Mouse (Mus musculus): Measurements from ENCODE around the gene Sart3.
A peak's percentile ranks its signal among the peaks of the same experiment; 100 is the strongest.

Sart3 gene

GRCm38 (mm10) chr5:113765641-113766526 lies 6.4 kb downstream of the Sart3 start:
- no peak for DNase-seq (ENCODE audit: low spot score in 2 of 2)

DNA sequence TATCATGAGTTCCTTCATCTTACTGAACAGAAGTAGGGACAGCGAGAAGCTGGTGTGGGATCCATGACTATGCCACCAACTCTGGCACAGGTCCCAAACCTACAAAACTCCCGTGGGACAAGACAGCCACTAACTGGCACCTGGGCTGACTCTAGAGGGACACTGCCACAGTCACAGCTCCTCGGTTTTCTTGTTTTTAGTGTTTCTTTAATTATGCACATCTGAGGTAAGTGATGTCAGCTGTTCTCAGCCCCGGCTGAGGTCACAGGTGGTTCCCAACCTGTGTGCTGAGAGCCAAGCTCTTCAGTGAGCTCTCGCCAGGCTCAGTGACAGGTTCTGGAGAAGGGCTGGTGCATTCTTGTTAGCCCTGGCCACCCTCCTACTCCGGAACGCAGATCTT lies 7.9 kb downstream of the Sart3 start:
- no peak for DNase-seq (ENCODE audit: low spot score in 2 of 2)

DNA sequence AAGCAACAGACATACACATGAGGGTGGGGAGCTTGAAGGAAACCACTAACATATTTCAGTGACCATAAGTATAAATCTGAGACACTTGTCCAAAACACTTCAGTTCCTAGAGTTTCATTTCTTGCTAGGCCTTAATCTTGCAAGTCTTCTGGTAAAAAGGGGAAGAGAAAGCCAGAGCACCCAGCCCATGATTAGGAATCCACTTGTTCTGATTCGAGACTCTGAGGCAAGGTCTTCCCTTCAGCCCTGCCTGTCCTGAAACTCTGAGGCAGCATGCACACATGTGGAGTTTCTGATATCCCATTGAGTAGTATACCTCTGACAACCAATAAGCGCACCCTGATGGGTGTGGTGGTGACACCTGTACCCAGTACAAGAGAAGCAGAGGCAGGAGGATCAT lies 10.7 kb downstream of the Sart3 start:
- no peak for DNase-seq (ENCODE audit: low spot score in 2 of 2)

GRCm38 (mm10) chr5:113755347-113756030 lies 16.8 kb downstream of the Sart3 start:
- no peak for DNase-seq (ENCODE audit: low spot score in 2 of 2)

DNA sequence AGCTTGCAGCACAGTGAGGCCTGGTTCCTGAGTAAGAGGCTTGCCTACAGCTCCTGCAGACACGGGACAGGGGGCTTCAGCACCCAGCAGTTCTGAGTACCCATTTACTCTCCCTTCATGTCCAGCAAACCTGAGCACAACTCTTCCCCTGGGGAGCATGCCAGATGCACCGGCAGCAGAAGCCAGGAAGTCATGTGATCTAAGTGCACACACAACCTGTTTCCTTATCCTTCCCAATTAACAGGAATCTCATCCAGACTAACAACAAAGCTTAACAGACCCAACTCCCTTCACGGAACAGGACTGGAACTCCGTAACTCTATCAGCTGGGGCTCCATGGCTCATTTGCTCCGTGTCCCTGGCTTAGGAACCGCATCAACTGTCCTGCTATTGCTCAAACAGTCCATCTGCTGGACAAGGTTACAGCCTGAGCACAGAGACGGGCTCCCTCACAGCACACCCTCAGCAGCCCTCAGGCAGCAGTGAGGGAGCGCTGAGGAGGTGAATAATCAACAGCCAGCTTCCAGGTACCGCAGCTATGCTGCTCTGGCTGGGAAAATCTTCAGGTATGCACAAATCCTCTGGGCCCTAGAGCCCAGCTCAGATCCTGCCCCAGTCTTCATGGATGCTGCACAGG lies 20.7 kb downstream of the Sart3 start:
- DNase-seq (ENCODE audit: low spot score in 2 of 2) = no peak

GRCm38 (mm10) chr5:113748556-113749331 lies 23.6 kb downstream of the Sart3 start:
- no peak for DNase-seq (ENCODE audit: low spot score in 2 of 2)

DNA sequence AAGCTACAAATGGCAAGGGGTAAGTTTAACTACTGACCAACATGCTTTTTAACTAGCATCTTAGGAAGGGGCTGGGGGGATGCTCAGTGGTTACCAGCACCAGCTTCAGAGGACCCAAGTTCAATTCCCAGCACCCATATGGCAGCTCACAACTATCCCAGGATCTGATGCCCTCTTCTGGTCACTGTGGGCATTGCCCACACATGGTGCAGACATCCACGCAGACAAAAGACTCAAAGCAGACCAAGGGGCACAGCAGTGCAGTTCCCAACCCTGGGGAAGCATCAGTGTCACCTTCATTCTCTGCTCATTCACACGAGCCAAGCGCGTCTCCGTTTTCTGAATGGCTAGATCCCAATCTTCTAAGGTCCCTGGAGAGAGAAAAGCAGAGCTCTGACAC lies 24.7 kb downstream of the Sart3 start:
- no peak for DNase-seq (ENCODE audit: low spot score in 2 of 2)

DNA sequence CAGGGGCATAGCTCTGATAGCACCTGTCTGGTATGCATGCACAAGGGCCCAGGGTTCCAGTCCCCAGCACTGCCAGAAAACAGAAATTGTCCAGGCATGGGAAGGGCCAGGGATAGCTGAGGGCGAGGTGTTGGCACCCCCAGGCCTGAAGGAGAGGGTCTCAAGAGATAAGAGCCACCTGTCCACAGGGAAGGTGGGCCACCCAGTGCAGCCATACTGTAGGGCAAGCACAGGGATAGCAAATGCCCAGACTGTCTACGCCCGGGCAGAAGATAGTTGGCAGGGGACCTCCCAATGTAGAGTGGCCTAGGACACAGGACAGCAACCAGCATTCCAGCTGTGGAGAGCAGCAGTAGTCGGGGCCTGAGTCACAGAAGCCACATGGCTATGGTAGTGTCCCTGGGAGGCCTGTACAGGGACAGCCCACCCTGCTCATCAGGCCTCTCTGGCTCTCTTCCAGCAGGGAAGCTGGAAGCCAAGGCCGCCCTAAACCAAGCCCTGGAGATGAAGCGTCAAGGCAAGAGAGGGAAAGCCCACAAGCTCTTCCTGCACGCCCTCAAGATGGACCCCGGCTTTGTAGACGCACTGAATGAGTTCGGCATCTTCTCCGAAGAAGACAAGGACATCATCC lies 34.6 kb downstream of the Sart3 start:
- no peak for DNase-seq (ENCODE audit: low spot score in 2 of 2)

DNA sequence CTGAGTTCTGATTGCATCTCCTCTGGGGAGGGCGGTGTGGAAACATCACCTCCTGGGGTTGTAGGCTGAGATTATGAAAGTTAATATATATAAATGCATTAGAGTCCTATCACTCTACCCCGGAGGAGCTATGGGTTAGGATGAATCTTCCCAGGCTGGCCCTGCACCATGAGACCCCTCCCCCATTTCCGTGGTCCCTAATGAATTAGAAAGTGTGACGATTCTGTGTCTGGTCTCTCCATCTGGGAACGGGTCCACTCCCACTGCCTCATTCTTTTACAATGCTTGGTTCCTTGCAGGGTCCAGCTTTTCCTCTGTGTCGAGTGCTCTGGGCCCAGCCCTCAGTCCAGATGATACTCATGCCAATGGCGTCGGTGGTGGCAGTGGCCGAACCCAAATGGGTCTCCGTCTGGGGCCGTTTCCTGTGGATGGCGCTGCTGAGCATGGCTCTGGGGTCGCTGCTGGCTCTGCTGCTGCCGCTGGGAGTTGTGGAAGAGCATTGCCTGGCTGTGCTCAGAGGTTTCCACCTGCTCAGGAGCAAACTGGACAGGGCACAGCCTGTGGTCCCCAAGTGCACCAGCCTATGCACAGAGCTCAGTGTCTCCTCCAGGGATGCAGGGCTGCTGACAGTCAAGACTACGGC lies 35.7 kb downstream of the Sart3 start:
- no peak for DNase-seq (ENCODE audit: low spot score in 2 of 2)

- DNase-seq (ENCODE audit: low spot score in 2 of 2) = no peak
These were observed 36.2 kb downstream of the Sart3 start for GRCm38 (mm10) chr5:113736113-113736502.

GRCm38 (mm10) chr5:113735345-113736112 lies 36.8 kb downstream of the Sart3 start, which contains the start of gene Ficd:
Ficd (plus strand) TSS chr5:113735803.
- peak; percentile 75 to 91 for DNase-seq (ENCODE audit: low spot score in 2 of 2)

DNA sequence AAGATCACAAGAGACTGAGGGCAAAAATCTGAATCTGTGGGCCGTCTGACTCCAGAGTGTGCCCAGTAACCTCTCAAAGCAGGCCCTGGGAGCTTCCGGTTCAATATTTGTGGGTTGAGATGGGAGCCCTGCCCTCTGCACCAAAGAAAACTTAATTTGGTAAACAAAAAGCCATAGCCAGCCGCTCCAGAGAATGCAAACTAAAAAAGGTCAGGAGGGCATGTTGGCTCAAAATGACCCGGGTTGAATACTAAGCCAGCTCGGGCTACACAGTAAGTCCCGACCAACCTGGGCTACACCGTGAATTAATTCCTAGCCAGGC lies 37.3 kb downstream of the Sart3 start:
- DNase-seq (ENCODE audit: low spot score in 2 of 2) = no peak

DNA sequence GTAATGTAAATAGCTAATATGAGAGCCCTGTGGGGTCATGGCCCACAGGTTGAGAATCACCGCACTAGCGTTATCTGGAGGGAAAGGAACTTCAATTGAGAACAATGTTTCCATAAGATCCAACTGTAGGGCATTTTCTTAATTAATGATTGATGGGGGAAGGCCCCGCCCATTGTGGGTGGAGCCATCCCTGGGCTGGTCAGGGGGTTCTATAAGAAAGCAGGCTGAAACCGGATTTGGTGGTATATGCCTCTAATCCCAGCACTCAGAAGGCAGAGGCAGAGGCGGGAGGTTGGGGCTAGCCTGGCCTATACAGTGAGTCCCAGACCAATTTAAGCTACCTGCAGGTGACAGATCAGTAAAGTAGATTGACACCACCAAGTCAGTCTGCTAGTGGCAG lies 37.9 kb downstream of the Sart3 start:
- DNase-seq (ENCODE audit: low spot score in 2 of 2) = no peak

DNA sequence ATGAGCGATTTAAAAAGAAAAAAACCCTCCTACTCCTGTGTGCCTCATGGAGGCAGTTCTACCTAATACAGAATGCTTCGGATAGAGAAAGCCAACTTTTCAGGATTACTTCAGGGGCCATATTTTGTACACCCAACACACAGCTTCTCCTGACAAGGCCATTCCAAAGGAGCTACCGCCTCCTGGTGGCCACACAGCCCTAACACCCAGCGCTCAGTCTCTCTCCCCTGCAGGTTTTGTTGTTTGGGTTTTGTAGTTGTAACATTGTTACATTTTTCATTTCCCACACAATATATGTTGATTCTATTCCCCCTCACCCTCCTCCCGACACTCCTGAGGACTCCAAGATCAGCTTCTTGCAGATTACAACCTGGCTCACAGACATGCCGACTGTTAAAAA lies 40.1 kb downstream of the Sart3 start:
- DNase-seq (ENCODE audit: low spot score in 2 of 2) = no peak

- DNase-seq (ENCODE audit: low spot score in 2 of 2) = no peak
These were observed 41.1 kb downstream of the Sart3 start for GRCm38 (mm10) chr5:113731174-113731573.

DNA sequence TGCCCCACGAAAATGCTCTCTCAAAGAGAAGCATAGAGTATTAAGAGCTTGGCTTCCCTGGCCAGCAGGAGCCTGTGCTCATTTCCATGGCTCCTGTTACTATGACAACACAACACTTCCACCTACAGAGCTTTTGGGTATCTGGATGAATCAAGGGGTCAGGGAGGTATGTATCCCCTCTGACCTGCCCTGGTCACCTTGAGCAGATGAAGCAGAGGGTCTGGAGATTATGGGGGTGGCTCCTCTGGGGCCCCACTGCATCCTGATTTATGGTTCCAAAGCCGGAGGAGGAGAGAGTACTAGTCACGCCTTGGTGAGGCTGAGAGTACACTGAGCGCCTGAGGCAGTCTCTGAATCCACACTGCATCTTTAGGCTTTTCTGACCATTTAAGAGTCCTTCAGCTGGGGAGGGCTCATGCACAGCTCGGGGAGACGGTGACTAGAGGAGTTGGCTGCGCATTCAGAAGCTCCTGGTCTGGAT lies 41.6 kb downstream of the Sart3 start:
- no peak for DNase-seq (ENCODE audit: low spot score in 2 of 2)

GRCm38 (mm10) chr5:113728691-113729090 lies 43.6 kb downstream of the Sart3 start:
- DNase-seq (ENCODE audit: low spot score in 2 of 2) = no peak

GRCm38 (mm10) chr5:113728011-113728410 lies 44.3 kb downstream of the Sart3 start:
- DNase-seq (ENCODE audit: low spot score in 2 of 2) = no peak

GRCm38 (mm10) chr5:113727238-113727637 lies 45.1 kb downstream of the Sart3 start:
- DNase-seq (ENCODE audit: low spot score in 2 of 2) = no peak

GRCm38 (mm10) chr5:113726618-113727017 lies 45.7 kb downstream of the Sart3 start:
- no peak for DNase-seq (ENCODE audit: low spot score in 2 of 2)

All from urinary bladder, postnatal 36 days (tissue).